Mouse (Mus musculus) hematopoietic stem cell, adult 5-6 weeks (primary cell): ENCODE data around the gene Gm11111. TPM values are rescaled to one million over a fixed set of nuclear protein-coding genes. Genes with fewer than 3 reads are reported as not detected.
"Not testable (repeated sequence)": the region's sequence is repeated elsewhere in the genome, so short reads cannot be mapped to it uniquely, and the experiment has no call there.

ENCODE experiments used
- ATAC-seq, 2 experiments: fragments of 125-278 bp in 1 of 2; replicated peaks in 1 of 2; 2 replicates each; pipeline ENCODE4 v1.8.0; 2016 to 2017; ENCODE audit warnings: inconsistent platforms in 2 of 2, mild to moderate bottlenecking in 2 of 2, moderate number of reproducible peaks in 2 of 2, low read depth in 1 of 2, moderate TSS enrichment in 1 of 2; ENCODE audit not compliant: low FRiP score in 2 of 2, poor library complexity in 2 of 2, severe bottlenecking in 2 of 2, insufficient read depth in 1 of 2, low TSS enrichment in 1 of 2
- total RNA-seq: library from RNA; stranded (forward); fragments of 172-1452, 232-1000 nt; gene quantifications from 2 replicates; pipeline ENCODE4 v1.2.3, GENCODE M21; 2017

Gene Gm11111
- total RNA-seq, 1 experiment from 2014 or later: not detected

DNA sequence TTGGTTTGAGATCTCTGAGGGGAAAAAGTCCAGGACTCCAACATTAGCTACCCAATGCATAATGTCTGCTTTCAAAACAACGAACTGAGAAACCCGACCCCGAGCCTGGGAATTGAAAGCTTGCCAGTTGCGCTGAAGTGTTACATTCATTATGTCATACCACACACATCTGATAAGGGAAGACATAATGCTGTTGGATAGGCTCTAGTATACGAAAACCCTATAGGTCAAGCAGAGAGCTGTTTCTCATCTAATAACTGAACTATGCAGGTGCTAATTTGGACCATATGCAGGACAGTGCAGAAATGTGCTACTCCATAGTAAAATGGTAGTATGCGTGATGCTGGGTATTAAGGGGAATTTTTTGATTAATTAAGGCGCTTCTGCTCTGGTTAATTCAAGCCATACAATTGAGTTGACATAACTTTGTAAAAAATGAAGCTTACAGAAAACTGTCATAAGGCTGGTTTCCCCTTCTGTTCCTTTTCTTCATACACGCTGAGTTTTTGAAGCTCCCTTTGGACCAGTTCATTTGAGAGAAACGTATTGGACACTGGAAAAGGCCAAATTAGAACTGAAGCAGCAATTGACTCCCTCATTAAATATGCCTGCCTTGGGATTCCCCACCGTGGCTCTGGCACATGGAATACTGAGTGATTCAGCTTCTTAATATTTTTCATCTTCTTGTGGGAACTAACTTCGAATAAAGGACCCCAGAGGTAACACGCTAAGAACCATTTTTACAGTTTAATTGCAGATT lies 22.4 kb downstream of the Gm11111 start:
- ATAC-seq: no peak

DNA sequence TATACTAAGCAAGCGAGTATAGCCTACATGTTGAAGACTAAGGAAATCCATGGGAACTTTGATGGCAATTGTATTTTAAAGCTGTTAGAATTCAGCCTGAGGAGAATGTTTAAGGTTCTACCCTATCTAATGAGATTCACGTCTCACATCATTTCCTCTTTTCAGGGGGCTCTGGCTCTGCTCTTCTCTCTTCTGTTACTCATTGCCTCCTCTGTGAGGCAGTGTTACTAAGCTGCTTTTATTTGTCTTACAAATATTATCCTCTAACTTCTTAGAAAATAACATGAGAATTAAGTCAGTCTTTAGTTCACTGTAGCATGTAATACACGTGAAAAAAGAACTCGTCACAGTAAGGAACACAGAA lies 23.0 kb downstream of the Gm11111 start:
- no peak for ATAC-seq

DNA sequence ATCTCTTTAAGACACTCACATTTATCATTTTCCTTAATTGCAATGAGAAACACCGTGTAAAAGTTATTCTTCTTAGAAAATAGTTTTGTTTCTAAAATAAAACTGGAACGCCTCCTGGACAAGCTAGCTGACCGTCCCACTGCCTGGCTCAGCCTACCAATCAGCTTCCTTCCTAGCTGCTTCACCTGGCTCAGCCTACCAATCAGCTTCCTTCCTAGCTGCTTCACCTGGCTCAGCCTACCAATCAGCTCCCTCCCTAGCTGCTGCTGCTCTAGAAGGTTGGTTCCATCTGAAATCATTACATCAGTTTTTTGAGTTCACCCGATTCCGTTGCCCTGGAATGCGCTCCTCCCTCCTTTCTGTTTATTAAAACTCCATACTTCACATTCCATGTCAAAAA lies 24.0 kb downstream of the Gm11111 start:
- ATAC-seq: not testable (repeated sequence)

DNA sequence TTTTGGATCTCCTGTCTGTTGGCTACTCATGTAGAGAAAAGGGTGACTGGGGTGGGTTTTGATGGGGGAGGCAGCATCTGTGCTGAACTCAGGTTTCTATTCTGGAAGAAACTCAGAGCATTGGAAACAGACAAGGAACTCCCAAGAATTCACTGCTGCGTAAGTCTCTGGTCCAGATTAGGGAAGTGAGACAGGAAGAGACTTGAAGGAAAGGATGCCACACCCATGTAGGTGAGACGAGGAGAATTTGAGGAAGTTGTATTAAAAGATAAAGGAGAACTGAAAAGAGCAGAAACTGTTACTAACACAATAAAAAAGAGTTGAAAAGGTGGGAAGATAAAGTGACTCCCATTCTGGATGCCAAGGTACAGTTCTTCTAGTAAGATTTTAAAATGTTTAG lies 25.9 kb downstream of the Gm11111 start:
- peak in 1 of 2 experiments; percentile 53; a peak in 2 of 4 replicates for ATAC-seq

DNA sequence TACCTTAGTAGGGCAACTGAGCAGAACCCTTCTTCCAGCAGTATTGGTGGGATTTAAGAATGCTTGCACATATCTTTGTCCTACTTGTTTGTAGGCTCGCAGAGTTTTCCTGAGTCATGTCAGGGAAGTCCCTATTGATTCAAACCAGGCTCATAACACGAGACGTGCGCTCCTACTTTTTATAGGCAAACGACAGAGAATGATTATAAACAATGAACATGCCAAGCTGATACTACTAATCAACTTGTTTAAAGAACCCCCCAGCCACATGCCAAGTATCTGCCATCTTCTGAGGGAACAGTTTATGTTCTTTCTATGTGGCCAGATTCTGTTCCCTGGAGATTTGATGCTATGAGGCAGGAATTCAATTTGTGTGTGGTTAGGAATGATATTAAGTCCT lies 28.3 kb downstream of the Gm11111 start:
- no peak for ATAC-seq

DNA sequence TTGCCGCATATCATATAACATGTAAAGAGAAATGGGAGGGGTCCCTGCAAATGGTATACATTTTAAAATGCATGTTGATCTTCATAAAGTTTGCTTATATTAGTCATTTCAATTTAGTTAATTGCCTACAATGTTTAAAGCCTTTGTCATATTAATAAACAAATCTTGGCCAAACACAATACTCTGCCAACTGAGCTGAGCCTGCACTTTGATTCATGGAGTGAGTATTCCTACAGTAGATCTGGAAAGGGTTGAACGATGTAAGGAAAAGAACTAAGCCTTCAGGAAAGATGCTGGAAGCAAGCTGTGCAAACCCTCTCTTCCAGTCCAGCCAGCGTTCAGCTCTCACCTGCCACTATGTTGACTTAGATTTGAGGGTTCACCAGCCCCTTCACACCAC lies 29.6 kb downstream of the Gm11111 start:
- ATAC-seq: no peak

DNA sequence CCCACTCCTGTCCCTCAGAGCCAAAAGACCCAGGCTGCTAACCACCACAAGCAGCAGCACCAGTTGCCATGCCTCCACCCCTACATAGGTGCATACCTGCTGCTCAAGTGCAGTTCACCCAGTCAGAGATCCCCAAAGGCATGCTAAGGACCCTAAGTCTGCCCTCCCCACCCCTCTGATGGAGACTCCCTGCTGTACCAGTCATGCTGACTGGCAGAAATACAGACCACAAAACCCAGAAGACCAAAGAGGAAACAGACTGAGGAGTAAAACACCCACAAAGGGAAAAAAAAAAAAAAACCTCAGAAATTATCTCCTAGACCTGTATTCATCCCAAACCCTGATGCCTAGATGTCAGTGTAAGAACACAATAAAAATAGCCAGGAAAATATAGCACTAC lies 33.4 kb downstream of the Gm11111 start:
- ATAC-seq: peak; percentile 93 to 97

Other genes with a start within 250 kb of the Gm11111 start
- gene Cfap299, start 223.4 kb upstream of the Gm11111 start, total RNA-seq: not detected in 2 replicates